Mouse (Mus musculus) thymus, postnatal 25 days (tissue): Measurements from ENCODE around the gene Ppp1r14b.
"Not testable (repeated sequence)": the region's sequence is repeated elsewhere in the genome, so short reads cannot be mapped to it uniquely, and the experiment has no call there.

Source experiments
- DNase-seq: peaks from one replicate; pipeline ENCODE4 v3.0.0; 2022

The Ppp1r14b gene

GRCm38 (mm10) chr19:6977759-6978638 is 3.2 kb downstream of the Ppp1r14b start:
- no peak for DNase-seq

- DNase-seq: no peak
Observed at GRCm38 (mm10) chr19:6978639-6978974, 3.8 kb downstream of the Ppp1r14b start.

GRCm38 (mm10) chr19:6979001-6979479 is 4.3 kb downstream of the Ppp1r14b start:
- DNase-seq: peak; percentile 52

- peak; percentile 99 for DNase-seq
Observed at GRCm38 (mm10) chr19:6979486-6980380, 5.0 kb downstream of the Ppp1r14b start.

- peak; percentile 98 for DNase-seq
Observed at GRCm38 (mm10) chr19:6980381-6981093, 5.8 kb downstream of the Ppp1r14b start, which contains the start of gene Fkbp2. Gene Fkbp2 (minus strand): TSS chr19:6980501.

- no peak for DNase-seq
Observed at GRCm38 (mm10) chr19:6981465-6981864, 6.7 kb downstream of the Ppp1r14b start.

- DNase-seq: no peak
Observed at GRCm38 (mm10) chr19:6983621-6984020, 8.9 kb downstream of the Ppp1r14b start.

- DNase-seq: no peak
Observed at GRCm38 (mm10) chr19:6985300-6985699, 10.5 kb downstream of the Ppp1r14b start.

- no peak for DNase-seq
Observed at GRCm38 (mm10) chr19:6985951-6986708, 11.4 kb downstream of the Ppp1r14b start.

GRCm38 (mm10) chr19:6987061-6987903 is 12.5 kb downstream of the Ppp1r14b start, which contains the start of gene Vegfb:
Gene Vegfb (minus strand): TSS chr19:6987651.
- DNase-seq: peak; percentile 82

GRCm38 (mm10) chr19:6987904-6988285 is 13.1 kb downstream of the Ppp1r14b start:
- no peak for DNase-seq

GRCm38 (mm10) chr19:6989251-6989650 is 14.5 kb downstream of the Ppp1r14b start:
- DNase-seq: no peak

GRCm38 (mm10) chr19:6990712-6991111 is 15.9 kb downstream of the Ppp1r14b start:
- DNase-seq: no peak

GRCm38 (mm10) chr19:6991166-6991565 is 16.4 kb downstream of the Ppp1r14b start:
- not testable (repeated sequence) for DNase-seq

GRCm38 (mm10) chr19:6992011-6992858 is 17.5 kb downstream of the Ppp1r14b start, which contains the start of gene Dnajc4:
Gene Dnajc4 (minus strand): TSS chr19:6992572.
- peak; percentile 98 for DNase-seq

- DNase-seq: no peak
Observed at GRCm38 (mm10) chr19:6993011-6993770, 18.4 kb downstream of the Ppp1r14b start.

- DNase-seq: no peak
Observed at GRCm38 (mm10) chr19:6994002-6994401, 19.2 kb downstream of the Ppp1r14b start.

GRCm38 (mm10) chr19:6994489-6994888 is 19.7 kb downstream of the Ppp1r14b start:
- no peak for DNase-seq
